Mouse (Mus musculus) C2C12 (cell line): ENCODE data around the gene Cdk19.

ENCODE experiments used
- CEBPB ChIP-seq: IDR thresholded peaks from one replicate; pipeline ENCODE4 v1.6.1; 2011; ENCODE audit warnings: low read depth, mild to moderate bottlenecking, control low read depth, moderate library complexity
- CTCF ChIP-seq: IDR thresholded peaks from one replicate; pipeline ENCODE4 v1.5.1; 2011; ENCODE audit not compliant: control insufficient read depth, insufficient read depth, insufficient read length
- MAX ChIP-seq: IDR thresholded peaks from one replicate; pipeline ENCODE4 v1.6.1; 2011; ENCODE audit warnings: mild to moderate bottlenecking, control low read depth
- MYOD1 ChIP-seq: IDR thresholded peaks from one replicate; pipeline ENCODE4 v1.6.1; 2011; ENCODE audit warnings: low read depth; ENCODE audit not compliant: control insufficient read depth, insufficient read length
- USF1 ChIP-seq: IDR thresholded peaks from one replicate; pipeline ENCODE4 v1.6.1; 2011; ENCODE audit warnings: low read depth, mild to moderate bottlenecking, control low read depth, moderate library complexity

GRCm38 (mm10) chr10:40393447-40394143, 54.2 kb downstream of the Cdk19 start:
- no peak for TF ChIP-seq MYOD1
- no peak for TF ChIP-seq CTCF
- TF ChIP-seq MAX = no peak
- TF ChIP-seq USF1 = no peak
- no peak for TF ChIP-seq CEBPB
